Comparison of ENCODE assay signal across 8 mouse cellular contexts in genomic region chr11:117778851-117779433, GRCm38 (mm10). TPM values are rescaled to one million over a fixed set of nuclear protein-coding genes. Genes with fewer than 3 reads are reported as not detected.
DNase-seq lines count a peak whose midpoint lies in the region; ATAC-seq and TF ChIP-seq lines count a peak whose summit lies in the region.

No protein-coding gene starts in this region.

- peak overlapping the region; percentile 56 for H3K9ac ChIP-seq in intestine, embryonic 14.5 days (ENCODE audit: low read length)
- H3K9ac ChIP-seq in liver, postnatal 0 days (replicated peaks), result peak overlapping the region; percentile 85

- peak overlapping the region; percentile 89 for H3K4me2 ChIP-seq in intestine, embryonic 14.5 days (ENCODE audit: low read length)
- H3K4me2 ChIP-seq in liver, postnatal 0 days (ENCODE audit: low read depth, low read length), result peak overlapping the region; percentile 97

- no peak for TF ChIP-seq EP300 in liver, postnatal 0 days (IDR thresholded peaks at IDR 0.05; ENCODE audit: low read depth)

- DNase-seq in spleen, adult 12 weeks (ENCODE audit: low spot score), result peak; percentile 41
- DNase-seq in spleen, adult 18-20 months, result no peak
- DNase-seq in intestine, embryonic 14.5 days (ENCODE audit: low spot score), result peak; percentile 64
- peak; percentile 73 for DNase-seq in liver, postnatal 0 days
- peak; percentile 52 to 76 for DNase-seq in spleen, postnatal 10 days (ENCODE audit: low spot score in 2 of 2)
- no peak for DNase-seq in gastrocnemius, adult 18-20 months (ENCODE audit: low spot score)
- DNase-seq in layer of hippocampus, postnatal 14 days (ENCODE audit: low spot score in 2 of 2), result no peak

- peak overlapping the region; percentile 83 for H3K27ac ChIP-seq in intestine, embryonic 14.5 days (ENCODE audit: low read depth)
- peak overlapping the region; percentile 97 for H3K27ac ChIP-seq in liver, postnatal 0 days (ENCODE audit: low read depth)

- peak; percentile 28 for ATAC-seq in erythroblast, adult 5-6 weeks (replicated peaks; ENCODE audit: low FRiP score, poor library complexity, severe bottlenecking)
- ATAC-seq in intestine, embryonic 14.5 days (replicated peaks; ENCODE audit: low FRiP score, low TSS enrichment, low read depth), result no peak
- ATAC-seq in liver, postnatal 0 days, result no peak

- TF ChIP-seq CTCF in liver, postnatal 0 days (IDR thresholded peaks at IDR 0.05; ENCODE audit: low read depth), result no peak

- WGBS in intestine, embryonic 14.5 days, result 41% methylated on average over 12 of the region's 12 CpGs
- 30% methylated on average over 12 of the region's 12 CpGs for WGBS in liver, postnatal 0 days (ENCODE audit: insufficient replicate concordance)

- peaks cover 32% of the 10 kb centered on the region for H3K4me1 ChIP-seq in intestine, embryonic 14.5 days (replicated peaks; ENCODE audit: control insufficient read depth, insufficient read depth, low read length)
- peaks cover 27% of the 10 kb centered on the region for H3K4me1 ChIP-seq in liver, postnatal 0 days (ENCODE audit: insufficient read depth)

- H3K9me3 ChIP-seq in intestine, embryonic 14.5 days (ENCODE audit: control insufficient read depth, low read length), result no peaks in the 10 kb centered on the region
- H3K9me3 ChIP-seq in liver, postnatal 0 days (ENCODE audit: low read length), result no peaks in the 10 kb centered on the region

- H3K4me3 ChIP-seq in intestine, embryonic 14.5 days (ENCODE audit: low read depth, low read length), result peak overlapping the region; percentile 44
- peak overlapping the region; percentile 82 for H3K4me3 ChIP-seq in liver, postnatal 0 days (ENCODE audit: low read depth, low read length)

- no peaks in the 10 kb centered on the region for H3K27me3 ChIP-seq in intestine, embryonic 14.5 days (replicated peaks; ENCODE audit: control insufficient read depth, insufficient read depth, low read length)
- H3K27me3 ChIP-seq in liver, postnatal 0 days (ENCODE audit: insufficient read depth, low read length), result no peaks in the 10 kb centered on the region

- 0 out of 2 replicates have a peak, but pooled peaks cover 7% of the 10 kb centered on the region for H3K36me3 ChIP-seq in intestine, embryonic 14.5 days (ENCODE audit: control insufficient read depth, insufficient read depth, low read length)
- H3K36me3 ChIP-seq in liver, postnatal 0 days (replicated peaks; ENCODE audit: insufficient read depth, low read length), result peaks cover 47% of the 10 kb centered on the region

RNA-seq across cellular contexts. Expression of gene Tmc8, which starts 2.9 kb away (rescaled TPM):
- 19.8 and 30.7 TPM in 2 replicates for total RNA-seq in erythroblast, adult 5-6 weeks (2015; ENCODE audit: low replicate concordance)
- 30.9 and 33.7 TPM in 2 replicates for total RNA-seq in erythroblast, adult 5-6 weeks (2017; ENCODE audit: low replicate concordance)
- 3.8 and 5.2 TPM in 2 replicates for polyA plus RNA-seq in intestine, embryonic 14.5 days (2014; fragmentation: Nextera tagmentation; extraction: Ambion mirVana)
- 6.3 and 6.8 TPM in 2 replicates for polyA plus RNA-seq in liver, postnatal 0 days (2015; fragmentation: Nextera tagmentation; extraction: Ambion mirVana)
- under 1 TPM; 0.64 to 0.78 TPM for total RNA-seq in gastrocnemius, adult 18-20 months (2021)
- total RNA-seq in layer of hippocampus, postnatal 14 days (2021), result 1 to 10 TPM in 1 of 2 experiments, under 1 TPM in 1; 0.88 to 1.6 TPM

RNA-seq across cellular contexts. Expression of gene Tmc6, which starts 3.1 kb away (rescaled TPM):
- 199 and 257 TPM in 2 replicates for total RNA-seq in erythroblast, adult 5-6 weeks (2015; ENCODE audit: low replicate concordance)
- total RNA-seq in erythroblast, adult 5-6 weeks (2017; ENCODE audit: low replicate concordance), result 83.1 and 204 TPM in 2 replicates
- 20.7 and 26.1 TPM in 2 replicates for polyA plus RNA-seq in intestine, embryonic 14.5 days (2014; fragmentation: Nextera tagmentation; extraction: Ambion mirVana)
- 19.0 and 20.2 TPM in 2 replicates for polyA plus RNA-seq in liver, postnatal 0 days (2015; fragmentation: Nextera tagmentation; extraction: Ambion mirVana)
- total RNA-seq in gastrocnemius, adult 18-20 months (2021), result 1 to 10 TPM; 2.5 to 4.9 TPM
- 1 to 10 TPM; 4.9 to 6.3 TPM for total RNA-seq in layer of hippocampus, postnatal 14 days (2021)

RNA-seq across cellular contexts. Expression of gene 6030468B19Rik, which starts 18.5 kb away (rescaled TPM):
- 12.7 and 28.6 TPM in 2 replicates for total RNA-seq in erythroblast, adult 5-6 weeks (2015; ENCODE audit: low replicate concordance)
- total RNA-seq in erythroblast, adult 5-6 weeks (2017; ENCODE audit: low replicate concordance), result 10.6 and 16.1 TPM in 2 replicates
- 0.28 TPM in 2 replicates for polyA plus RNA-seq in intestine, embryonic 14.5 days (2014; fragmentation: Nextera tagmentation; extraction: Ambion mirVana)
- 32.7 and 33.8 TPM in 2 replicates for polyA plus RNA-seq in liver, postnatal 0 days (2015; fragmentation: Nextera tagmentation; extraction: Ambion mirVana)
- total RNA-seq in gastrocnemius, adult 18-20 months (2021), result not detected
- under 1 TPM in 1 of 2 experiments, not detected in 1; 0.51 TPM for total RNA-seq in layer of hippocampus, postnatal 14 days (2021)

RNA-seq across cellular contexts. Expression of gene Gm20708, which starts 30.5 kb away (rescaled TPM):
- 62.3 and 66.5 TPM in 2 replicates for total RNA-seq in erythroblast, adult 5-6 weeks (2015; ENCODE audit: low replicate concordance)
- total RNA-seq in erythroblast, adult 5-6 weeks (2017; ENCODE audit: low replicate concordance), result 31.9 and 39.7 TPM in 2 replicates
- polyA plus RNA-seq in intestine, embryonic 14.5 days (2014; fragmentation: Nextera tagmentation; extraction: Ambion mirVana), result 0.83 TPM in 1 of 2 replicates, not detected in the other
- 0.33 and 0.48 TPM in 2 replicates for polyA plus RNA-seq in liver, postnatal 0 days (2015; fragmentation: Nextera tagmentation; extraction: Ambion mirVana)
- total RNA-seq in gastrocnemius, adult 18-20 months (2021), result under 1 TPM; 0.47 to 0.68 TPM
- 1 to 10 TPM; 2.8 to 3.2 TPM for total RNA-seq in layer of hippocampus, postnatal 14 days (2021)

RNA-seq across cellular contexts. Expression of gene Syngr2, which starts 30.5 kb away (rescaled TPM):
- total RNA-seq in erythroblast, adult 5-6 weeks (2015; ENCODE audit: low replicate concordance), result 52.9 and 77.2 TPM in 2 replicates
- 32.5 and 46.5 TPM in 2 replicates for total RNA-seq in erythroblast, adult 5-6 weeks (2017; ENCODE audit: low replicate concordance)
- polyA plus RNA-seq in intestine, embryonic 14.5 days (2014; fragmentation: Nextera tagmentation; extraction: Ambion mirVana), result 145 TPM in 2 replicates
- 60.6 and 62.2 TPM in 2 replicates for polyA plus RNA-seq in liver, postnatal 0 days (2015; fragmentation: Nextera tagmentation; extraction: Ambion mirVana)
- total RNA-seq in gastrocnemius, adult 18-20 months (2021), result 100 to 1,000 TPM; 182 to 192 TPM
- total RNA-seq in layer of hippocampus, postnatal 14 days (2021), result 10 to 100 TPM; 15.2 to 15.4 TPM

Comparison
In these comparisons a context has a peak if more than half of its experiments do, and no peak if none do; other contexts are left out.
1. DNase-seq: peak in spleen, adult 12 weeks (single experiment), intestine, embryonic 14.5 days (single experiment), liver, postnatal 0 days (single experiment) and spleen, postnatal 10 days (2 of 2); none in spleen, adult 18-20 months (0 of 2), gastrocnemius, adult 18-20 months (single experiment) and layer of hippocampus, postnatal 14 days (0 of 2).
2. RNA of gene Tmc8, which starts 2.9 kb away (total RNA-seq): 19.8 to 33.7 TPM in erythroblast, adult 5-6 weeks; 0.88 to 1.6 TPM in layer of hippocampus, postnatal 14 days and 0.64 to 0.78 TPM in gastrocnemius, adult 18-20 months; every median in the first group is over 4 times any median in the second.
3. RNA of gene Tmc6, which starts 3.1 kb away (total RNA-seq): 83.1 to 257 TPM in erythroblast, adult 5-6 weeks; 4.9 to 6.3 TPM in layer of hippocampus, postnatal 14 days and 2.5 to 4.9 TPM in gastrocnemius, adult 18-20 months; every median in the first group is over 10 times any median in the second.
4. RNA of gene 6030468B19Rik, which starts 18.5 kb away (total RNA-seq): 10.6 to 28.6 TPM in erythroblast, adult 5-6 weeks; 0.51 TPM in layer of hippocampus, postnatal 14 days and not detected in gastrocnemius, adult 18-20 months; every median in the first group is over 4 times any median in the second.